Mouse (Mus musculus): Measurements from ENCODE around the gene Mga. TPM values are rescaled to one million over a fixed set of nuclear protein-coding genes. Genes with fewer than 3 reads are reported as not detected.

Mga gene
- total and polyA plus RNA-seq, 3 experiments = 21.8 to 37.5 (median 30.1) TPM

DNA sequence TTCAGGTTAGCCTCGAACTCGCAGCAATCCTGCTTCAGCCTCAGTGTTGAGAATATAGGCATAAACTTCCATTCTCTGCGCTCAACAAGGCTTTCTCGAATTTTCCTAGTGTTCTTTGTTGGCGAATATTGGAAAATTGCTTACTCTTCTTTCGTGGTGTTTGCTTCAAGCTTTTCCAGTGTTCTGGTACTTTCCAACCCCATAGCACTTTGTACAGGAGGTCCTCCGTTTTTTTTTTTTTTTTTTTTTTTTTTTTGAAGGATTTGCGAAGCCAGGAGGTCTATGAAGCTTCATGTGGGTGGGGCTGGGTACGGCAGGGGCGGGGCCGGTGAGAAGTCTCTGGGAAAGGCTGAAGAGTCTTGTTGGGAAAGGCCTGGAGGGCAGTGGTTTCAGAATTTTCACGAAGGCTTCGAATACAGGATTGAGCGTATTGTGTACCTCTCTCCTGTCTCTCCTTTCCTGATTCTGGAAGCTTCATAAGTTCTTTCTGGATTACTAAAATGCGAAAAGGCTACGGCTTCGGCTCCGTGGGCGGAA is 407 bp upstream of the Mga start:
- Histone ChIP-seq H3K9me3 (replicated peaks; ENCODE audit: low read length) (no peaks in the 10 kb centered on the region), H3K36me3 (replicated peaks in 1 of 2; ENCODE audit: control insufficient read depth in 1 of 2, insufficient read depth in 1 of 2, low read length in 1 of 2) (peaks cover 0 to 6% of the 10 kb centered on the region in 2 experiments), H3K4me1 (ENCODE audit: control insufficient read depth in 1 of 2, insufficient read depth in 2 of 2) (peaks cover 0 to 31% of the 10 kb centered on the region in 2 experiments; a peak in 2 of 4 replicates), H3K4me3 (replicated peaks in 1 of 3; ENCODE audit: low read depth in 2 of 3, low read length in 2 of 3, poor library complexity in 1 of 3) (peak overlapping the region in 2 of 3 experiments; percentile 49 to 65), H3K4me2 (ENCODE audit: insufficient read depth, low read depth, poor library complexity, severe bottlenecking) (peak overlapping the region; percentile 82), H3K27ac (ENCODE audit: insufficient read depth, low read depth) (no peak overlapping the region), H3K79me2 (replicated peaks; ENCODE audit: control insufficient read depth, extremely low read depth, insufficient read depth, poor library complexity, severe bottlenecking) (peaks cover 29% of the 10 kb centered on the region), H3K27me3 (replicated peaks) (peaks cover 17% of the 10 kb centered on the region), H3K9ac (ENCODE audit: insufficient read depth, low read depth) (peak overlapping the region; percentile 65)
- in situ Hi-C loops (cut with MboI; ENCODE audit: low pct_ligation_motif_present, low pct_unique_long_range_greater_than_20kb, low sequenced_read_pairs) = loop anchor here (10.0 kb wide), 1 partner anchor 202 kb away; no protein-coding TSS in a partner anchor
- DNase-seq (ENCODE audit: extremely low read depth) = no peak
- no peak for TF ChIP-seq MXI1 (IDR thresholded peaks at IDR 0.05; ENCODE audit: low read depth, low read length)
- TF ChIP-seq ZNF384 (IDR thresholded peaks at IDR 0.05; ENCODE audit: low read depth, low read length) = peak; percentile 95
- no peak for TF ChIP-seq ELF1 (IDR thresholded peaks at IDR 0.05; ENCODE audit: low read depth, low read length)
- TF ChIP-seq IRF4 (IDR thresholded peaks at IDR 0.05; ENCODE audit: low read depth, low read length) = 0 out of 2 replicates have a peak, but pooled peaks have one; percentile 6
- no peak for TF ChIP-seq HCFC1 (IDR thresholded peaks at IDR 0.05; ENCODE audit: low read depth, low read length)
- dilution Hi-C loops (cut with MboI; ENCODE audit: extremely low pct_ligation_motif_present, extremely low pct_unique_long_range_greater_than_20kb, low sequenced_read_pairs) = no loop called here

DNA sequence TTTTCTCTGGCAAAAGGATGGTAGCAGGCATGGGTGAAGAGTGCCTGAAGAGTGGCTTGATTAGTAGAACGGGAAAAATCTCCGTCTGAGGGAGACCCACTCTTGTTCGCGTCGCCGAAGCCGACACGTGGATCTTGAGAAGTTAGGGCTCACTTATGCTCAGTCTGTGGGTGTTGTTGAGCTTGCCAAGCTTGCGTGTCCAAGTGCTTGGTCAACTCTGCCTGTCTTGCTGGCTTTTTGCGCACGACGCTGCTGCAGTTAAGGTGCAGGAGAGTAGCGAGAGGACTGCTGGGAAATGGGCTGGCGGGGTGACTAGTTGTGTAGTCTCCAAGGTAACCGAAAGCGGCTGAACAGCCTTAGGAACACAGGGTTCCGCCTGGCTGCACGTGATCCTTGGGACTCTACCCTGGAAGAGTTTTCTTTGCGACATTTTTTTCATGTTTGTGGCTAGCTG is 1.1 kb downstream of the Mga start:
- dilution Hi-C loops (cut with MboI; ENCODE audit: extremely low pct_ligation_motif_present, extremely low pct_unique_long_range_greater_than_20kb, low sequenced_read_pairs) = no loop called here
- DNase-seq (ENCODE audit: extremely low read depth) = peak; percentile 74

DNA sequence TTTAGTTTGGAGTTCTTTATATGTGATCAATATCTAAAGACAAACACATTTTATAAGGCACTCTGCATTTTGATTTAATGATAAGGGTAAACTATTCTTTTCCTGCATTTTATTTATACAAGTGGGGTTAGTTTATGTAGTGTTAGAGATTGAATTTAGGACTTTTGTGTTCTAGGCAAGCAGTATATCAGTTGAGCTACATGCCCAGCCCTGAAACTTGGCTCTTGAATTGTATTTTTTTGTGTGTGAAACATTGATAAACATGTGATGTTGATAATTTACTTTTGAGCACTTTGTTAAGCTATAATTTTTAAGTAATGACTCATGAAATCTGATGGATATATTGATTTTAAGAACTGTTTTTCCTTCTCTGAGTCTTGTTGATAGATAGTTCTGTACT is 19.0 kb downstream of the Mga start:
- in situ Hi-C loops (cut with MboI; ENCODE audit: low pct_ligation_motif_present, low pct_unique_long_range_greater_than_20kb, low sequenced_read_pairs) (no loop called here), dilution Hi-C loops (cut with MboI; ENCODE audit: extremely low pct_ligation_motif_present, extremely low pct_unique_long_range_greater_than_20kb, low sequenced_read_pairs) (no loop called here)

More for the DNA sequence above, 1.1 kb downstream of the Mga start:
- Histone ChIP-seq H3K4me3 (replicated peaks in 1 of 3; ENCODE audit: low read depth in 2 of 3, low read length in 2 of 3, poor library complexity in 1 of 3) (peak overlapping the region; percentile 38 to 77 (median 65)), H3K79me2 (replicated peaks; ENCODE audit: control insufficient read depth, extremely low read depth, insufficient read depth, poor library complexity, severe bottlenecking) (peaks cover 30% of the 10 kb centered on the region), H3K36me3 (replicated peaks in 1 of 2; ENCODE audit: control insufficient read depth in 1 of 2, insufficient read depth in 1 of 2, low read length in 1 of 2) (peaks cover 7 to 17% of the 10 kb centered on the region in 2 experiments), H3K27me3 (replicated peaks) (peaks cover 15% of the 10 kb centered on the region), H3K4me1 (ENCODE audit: control insufficient read depth in 1 of 2, insufficient read depth in 2 of 2) (peaks cover 0 to 39% of the 10 kb centered on the region in 2 experiments; a peak in 2 of 4 replicates), H3K4me2 (ENCODE audit: insufficient read depth, low read depth, poor library complexity, severe bottlenecking) (peak overlapping the region; percentile 80), H3K9me3 (replicated peaks; ENCODE audit: low read length) (no peaks in the 10 kb centered on the region), H3K27ac (ENCODE audit: insufficient read depth, low read depth) (peak overlapping the region; percentile 60), H3K9ac (ENCODE audit: insufficient read depth, low read depth) (peak overlapping the region; percentile 42)
- in situ Hi-C loops (cut with MboI; ENCODE audit: low pct_ligation_motif_present, low pct_unique_long_range_greater_than_20kb, low sequenced_read_pairs) = loop anchor here (10.0 kb wide), 1 partner anchor 203 kb away; no protein-coding TSS in a partner anchor
- TF ChIP-seq BHLHE40 (IDR thresholded peaks at IDR 0.05; ENCODE audit: low read depth, low read length) (peak; percentile 81), TBP (conservative IDR thresholded peaks at IDR 0.05; ENCODE audit: low read depth, low read length) (0 out of 2 replicates have a peak, but pooled peaks have one; percentile 37), USF2 (conservative IDR thresholded peaks at IDR 0.05; ENCODE audit: low read depth, low read length) (no peak), POLR2AphosphoS2 (IDR thresholded peaks at IDR 0.05; ENCODE audit: low read depth, low read length) (no peak), NRF1 (IDR thresholded peaks at IDR 0.05; ENCODE audit: low read depth, low read length) (no peak), ZC3H11A (IDR thresholded peaks at IDR 0.05; ENCODE audit: low read depth, low read length) (no peak), POLR2A (IDR thresholded peaks at IDR 0.05; ENCODE audit: low read depth, low read length) (peak; percentile 61), MXI1 (IDR thresholded peaks at IDR 0.05; ENCODE audit: low read depth, low read length) (peak; percentile 90; the same call in 1 of the 2 replicates), ZNF384 (IDR thresholded peaks at IDR 0.05; ENCODE audit: low read depth, low read length) (no peak), ELF1 (IDR thresholded peaks at IDR 0.05; ENCODE audit: low read depth, low read length) (no peak), SIN3A (IDR thresholded peaks at IDR 0.05; ENCODE audit: low read length) (peak; percentile 85; the same call in 1 of the 2 replicates)

More for the DNA sequence above, 19.0 kb downstream of the Mga start:
- peaks cover 6 to 48% of the 10 kb centered on the region in 2 experiments for H3K36me3 ChIP-seq (replicated peaks in 1 of 2; ENCODE audit: control insufficient read depth in 1 of 2, insufficient read depth in 1 of 2, low read length in 1 of 2)
- TF ChIP-seq IRF4 (IDR thresholded peaks at IDR 0.05; ENCODE audit: low read depth, low read length) = no peak
- no peak for TF ChIP-seq KAT2A (IDR thresholded peaks at IDR 0.05; ENCODE audit: insufficient replicate concordance, low read length)
- TF ChIP-seq ETS1 (conservative IDR thresholded peaks at IDR 0.05; ENCODE audit: low read depth, low read length) = no peak
- no peak for TF ChIP-seq MAX (IDR thresholded peaks at IDR 0.05; ENCODE audit: low read length)
- H3K79me2 ChIP-seq (replicated peaks; ENCODE audit: control insufficient read depth, extremely low read depth, insufficient read depth, poor library complexity, severe bottlenecking) = peaks cover 33% of the 10 kb centered on the region
- H3K9ac ChIP-seq (ENCODE audit: insufficient read depth, low read depth) = no peak overlapping the region
- H3K9me3 ChIP-seq (replicated peaks; ENCODE audit: low read length) = peaks cover 4% of the 10 kb centered on the region
- DNase-seq (ENCODE audit: extremely low read depth) = no peak
- H3K27me3 ChIP-seq (replicated peaks) = no peaks in the 10 kb centered on the region
- no peak overlapping the region for H3K27ac ChIP-seq (ENCODE audit: insufficient read depth, low read depth)
- no peak overlapping the region for H3K4me3 ChIP-seq (replicated peaks in 1 of 3; ENCODE audit: low read depth in 2 of 3, low read length in 2 of 3, poor library complexity in 1 of 3)
- H3K4me1 ChIP-seq (ENCODE audit: control insufficient read depth in 1 of 2, insufficient read depth in 2 of 2) = peaks cover 0 to 7% of the 10 kb centered on the region in 2 experiments; a peak in 2 of 4 replicates
- H3K4me2 ChIP-seq (ENCODE audit: insufficient read depth, low read depth, poor library complexity, severe bottlenecking) = no peak overlapping the region
